Mouse (Mus musculus) spleen, postnatal 10 days (tissue): ENCODE results near the gene Fbxw5.

Experiments used
- DNase-seq, 2 experiments: peaks; one replicate each; pipeline ENCODE4 v3.0.0; 2021 to 2022; ENCODE audit warnings: low spot score in 2 of 2

The Fbxw5 gene

DNA sequence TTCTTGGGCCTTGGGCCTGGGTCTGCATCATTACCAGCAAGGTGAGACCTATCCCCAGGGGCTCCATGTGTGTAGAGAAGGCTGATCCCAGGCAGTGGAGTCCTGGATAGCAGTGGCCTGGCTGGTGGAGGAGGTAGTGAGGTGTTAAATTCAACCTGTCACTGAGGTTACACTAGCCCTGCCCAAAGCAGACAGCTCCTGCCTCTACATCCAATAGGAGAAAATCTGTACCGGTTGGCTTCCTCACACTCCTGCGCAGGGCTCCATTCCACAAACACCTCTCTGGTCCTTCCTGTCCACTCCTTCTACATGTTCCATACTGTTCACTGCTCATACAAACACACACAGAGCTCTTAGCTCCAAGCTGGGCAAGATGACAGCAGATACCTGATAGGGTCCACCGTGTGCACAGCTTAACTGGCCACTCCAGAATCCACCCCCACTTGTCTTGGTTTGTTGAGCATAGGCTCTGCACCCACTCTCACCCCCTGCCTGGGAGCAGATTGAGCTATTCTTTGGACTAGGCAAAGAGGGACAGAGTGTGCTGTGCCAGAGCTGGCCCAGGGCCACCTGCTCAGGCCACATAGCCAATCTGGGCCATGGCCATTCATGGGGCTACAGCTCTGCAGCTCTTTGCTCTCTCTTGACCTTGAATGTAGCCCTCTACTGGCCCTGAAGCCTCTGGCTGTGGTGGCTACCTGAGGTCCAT is 22.4 kb upstream of the Fbxw5 start:
- no peak for DNase-seq

DNA sequence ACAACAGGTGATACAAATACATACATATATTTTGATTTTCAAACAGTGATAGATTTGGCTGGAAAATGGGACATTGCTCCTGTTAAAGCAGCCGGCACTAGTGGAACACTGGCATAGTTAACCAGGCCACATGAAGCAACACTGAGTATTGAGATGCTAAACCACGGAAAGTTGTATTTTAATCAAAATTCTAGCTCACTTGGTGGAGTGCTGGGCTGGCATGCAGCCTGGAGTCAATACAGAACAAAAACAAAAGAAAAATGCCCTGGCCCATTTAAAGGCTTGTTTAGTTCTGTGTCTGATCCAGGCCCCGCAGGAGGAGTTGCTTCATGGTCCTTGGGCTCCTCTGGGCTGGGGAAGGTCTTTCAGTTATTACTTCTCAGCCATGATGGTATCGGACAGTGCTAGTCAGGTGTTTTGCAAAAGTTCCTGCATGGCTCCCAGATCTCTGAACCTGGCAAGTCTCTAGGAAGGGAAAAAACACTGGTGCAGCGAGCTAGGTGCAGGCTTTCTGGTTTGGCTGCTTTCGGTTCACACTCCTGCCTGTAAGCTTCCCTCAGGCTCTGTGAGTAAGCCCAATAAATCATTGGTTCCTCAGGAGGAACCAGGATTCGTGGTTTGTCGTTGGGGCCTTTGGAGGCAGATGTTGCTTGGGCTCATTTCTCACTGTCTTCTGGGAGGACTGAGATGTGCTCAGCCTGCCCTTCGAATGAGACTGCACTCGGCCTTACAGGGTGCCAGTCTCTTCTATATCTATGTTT is 20.8 kb upstream of the Fbxw5 start:
- DNase-seq, result no peak

DNA sequence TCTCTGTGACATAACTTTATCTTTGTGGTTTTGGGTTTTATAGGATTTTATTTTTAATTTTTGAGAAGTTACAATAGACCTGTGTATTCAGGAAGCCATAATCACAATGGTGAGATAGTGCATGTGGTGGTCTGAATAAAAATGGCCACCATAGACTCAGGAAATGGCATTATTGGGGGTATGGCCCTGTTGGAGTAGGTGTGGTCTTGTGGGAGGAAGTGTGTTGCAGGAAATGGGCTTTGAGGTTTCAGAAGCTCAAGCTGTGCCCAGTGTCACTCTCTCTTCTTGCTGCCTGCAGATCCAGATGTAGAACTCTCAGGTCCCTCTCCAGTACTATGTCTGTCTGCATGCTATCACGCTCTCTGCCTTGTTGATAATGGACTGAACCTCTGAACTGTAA is 20.0 kb upstream of the Fbxw5 start:
- DNase-seq, result no peak

DNA sequence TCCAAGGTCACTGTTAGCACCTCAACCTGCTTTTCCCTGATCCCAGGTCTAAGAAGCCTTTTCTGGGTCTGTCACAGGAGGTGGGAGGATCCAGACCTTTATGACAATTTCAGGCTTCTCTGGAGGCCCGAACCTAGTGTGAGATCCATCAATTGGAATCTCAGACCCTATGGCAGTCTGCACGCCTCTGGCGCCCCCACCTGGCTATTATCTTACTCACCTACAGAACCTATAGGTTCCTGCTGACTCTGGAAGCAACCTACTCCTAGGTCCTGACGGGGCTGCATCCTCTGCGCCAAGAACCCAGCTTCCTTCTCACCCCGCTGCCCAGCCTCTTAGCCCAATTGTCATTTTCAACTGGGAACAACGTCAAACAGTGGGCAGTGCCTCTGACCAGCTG is 17.6 kb upstream of the Fbxw5 start:
- DNase-seq, result peak in 1 of 2 experiments; percentile 75

DNA sequence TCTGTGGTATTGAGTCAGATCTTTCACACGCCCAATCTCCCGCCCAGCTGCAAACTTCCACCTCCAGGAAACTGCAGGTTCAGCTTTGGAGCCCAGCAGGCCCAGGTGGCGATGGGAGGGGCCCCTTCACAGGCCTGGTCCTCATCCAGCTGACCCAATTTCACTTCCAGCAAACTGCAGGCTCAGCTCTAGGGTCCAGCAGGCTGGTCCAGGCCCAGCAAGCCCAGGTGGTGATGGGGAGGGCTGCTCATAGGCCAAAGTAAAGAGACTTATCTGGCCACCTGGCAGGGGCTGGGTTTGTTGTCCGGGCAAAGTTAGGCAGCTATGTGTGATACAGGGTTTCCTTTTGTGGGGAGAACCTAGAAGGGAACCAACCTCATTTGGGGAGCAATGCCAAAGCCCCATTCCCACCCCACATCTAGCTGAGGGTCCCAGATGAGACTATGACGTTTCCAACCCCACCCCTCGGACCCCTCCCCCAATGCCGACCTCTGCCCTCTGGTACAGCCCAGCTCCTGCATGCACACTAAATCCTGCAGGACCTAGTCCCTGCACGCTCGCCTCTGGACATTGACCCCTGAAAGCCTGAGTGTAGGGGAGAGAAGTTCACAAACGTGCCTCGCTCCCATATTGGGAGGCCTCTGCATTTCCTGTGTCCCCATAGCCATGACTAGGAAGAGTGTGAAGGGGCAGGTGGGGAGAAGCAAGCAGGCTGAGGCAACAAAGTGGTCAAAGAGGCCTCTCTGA is 15.5 kb upstream of the Fbxw5 start:
- no peak for DNase-seq

DNA sequence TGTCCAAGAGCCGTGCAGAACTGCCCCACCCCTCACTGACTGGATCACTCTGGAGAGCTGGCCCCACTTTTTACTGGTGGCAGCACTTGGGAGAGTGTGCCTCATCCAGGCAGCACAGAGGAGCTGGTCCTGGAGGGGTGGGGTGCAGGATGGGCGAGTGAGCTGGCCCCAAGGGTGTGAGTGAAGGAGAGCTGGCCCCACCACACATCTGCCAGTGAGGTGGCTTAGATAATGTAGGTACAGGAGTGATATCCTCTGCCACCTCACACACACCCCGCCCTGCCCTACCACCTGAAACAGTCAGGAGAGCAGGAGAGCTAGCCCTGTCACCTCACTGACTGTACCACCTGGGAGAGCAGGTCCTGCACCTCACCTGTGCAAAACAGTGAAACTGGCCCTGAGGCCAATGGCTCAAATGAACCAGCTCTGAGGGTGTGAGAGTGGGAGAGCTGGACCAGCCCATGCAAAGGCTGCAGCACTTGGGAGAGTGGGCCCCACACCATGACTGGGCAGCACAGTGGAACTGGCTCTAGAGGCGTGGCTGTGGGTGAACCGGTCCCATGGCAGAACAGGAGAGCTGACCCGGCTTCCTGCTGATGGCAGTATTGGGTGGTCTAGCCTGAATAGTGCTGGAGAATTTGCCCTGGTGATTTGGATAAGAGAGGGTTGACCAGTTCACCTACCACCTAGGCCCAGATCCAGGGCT is 12.4 kb upstream of the Fbxw5 start:
- DNase-seq, result no peak

DNA sequence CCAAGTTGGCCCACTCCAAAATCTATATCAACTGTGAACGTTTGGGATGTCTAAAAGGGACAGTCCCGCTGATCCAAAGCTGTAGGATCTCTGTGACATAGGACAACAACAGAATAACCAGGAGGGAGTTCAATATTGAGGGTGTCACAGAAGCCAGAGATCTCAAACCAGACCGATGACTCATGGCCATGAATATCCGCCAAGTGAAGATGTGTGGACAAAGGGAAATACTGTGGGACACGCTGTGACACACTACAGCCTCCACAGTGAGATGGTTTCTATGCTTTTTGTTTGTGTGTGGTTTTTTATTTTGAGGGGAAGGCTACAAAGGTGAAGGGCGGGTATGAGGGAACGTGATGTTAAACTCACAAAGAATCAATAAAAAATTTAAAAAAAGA is 11.9 kb upstream of the Fbxw5 start:
- no peak for DNase-seq

DNA sequence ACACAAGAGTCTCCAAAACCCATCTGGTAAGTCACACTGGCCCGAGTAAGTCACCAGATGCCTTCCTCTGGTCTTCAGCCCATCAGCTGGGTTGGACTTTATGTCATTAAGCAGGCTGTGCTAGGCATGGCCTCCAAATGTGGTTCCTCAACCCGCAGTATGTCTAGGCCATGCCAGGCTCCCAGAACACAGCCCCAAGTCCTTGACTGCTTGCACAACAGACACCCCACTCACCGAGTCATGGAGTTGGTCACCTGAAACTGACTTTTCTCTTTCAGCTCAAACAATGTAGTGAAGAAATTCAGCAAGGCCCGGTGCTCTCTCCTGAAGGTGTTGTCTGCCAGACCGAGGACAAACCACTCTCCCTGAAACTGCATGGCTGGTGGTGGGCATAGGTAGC is 7.6 kb upstream of the Fbxw5 start:
- no peak for DNase-seq

DNA sequence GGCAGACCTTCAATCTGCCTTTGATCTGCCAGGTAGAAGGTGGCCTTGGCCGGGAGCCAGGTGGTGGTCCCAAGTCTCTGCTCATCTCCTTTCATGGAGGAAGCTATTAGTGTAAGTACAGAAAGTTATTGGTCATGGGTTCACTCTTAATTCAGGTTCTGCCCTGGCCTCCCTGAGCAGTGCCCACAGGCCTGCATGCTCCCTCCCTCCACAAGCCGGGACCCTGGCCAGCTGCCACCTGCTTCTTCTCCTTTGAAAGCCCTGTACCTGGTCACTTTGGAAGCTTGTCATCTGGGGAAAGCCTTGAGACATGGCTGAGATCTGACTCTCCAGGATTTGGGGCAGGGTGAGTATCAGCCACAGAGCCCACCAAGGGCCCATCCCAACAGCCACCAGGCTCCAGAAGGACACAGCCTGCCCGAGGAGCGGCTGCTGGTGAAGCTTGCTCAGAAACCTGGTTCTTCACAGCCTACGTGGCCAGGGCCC is 7.0 kb upstream of the Fbxw5 start, which contains the start of gene Lcn12:
Lcn12 (minus strand) TSS at position 436 of the 486 bp plus-strand sequence.
- no peak for DNase-seq

DNA sequence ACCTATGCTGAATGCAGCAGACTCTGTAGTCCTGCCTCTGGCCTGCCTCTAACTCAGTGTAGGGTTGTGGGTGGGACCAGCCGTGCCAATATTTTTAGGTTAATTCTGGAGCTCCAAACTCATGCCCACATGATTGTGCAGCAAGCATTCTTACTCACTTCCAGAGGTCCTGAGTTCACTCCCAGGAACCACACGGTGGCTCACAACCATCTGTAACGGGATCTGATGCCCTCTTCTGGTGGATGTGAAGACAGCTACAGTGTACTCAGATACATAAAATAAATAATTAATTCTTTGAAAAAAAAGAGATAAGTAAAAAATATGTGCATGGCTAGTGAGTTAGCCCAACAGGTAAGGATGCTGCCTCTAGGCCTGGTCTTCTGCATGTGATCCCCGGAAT is 4.1 kb upstream of the Fbxw5 start:
- DNase-seq, result no peak

DNA sequence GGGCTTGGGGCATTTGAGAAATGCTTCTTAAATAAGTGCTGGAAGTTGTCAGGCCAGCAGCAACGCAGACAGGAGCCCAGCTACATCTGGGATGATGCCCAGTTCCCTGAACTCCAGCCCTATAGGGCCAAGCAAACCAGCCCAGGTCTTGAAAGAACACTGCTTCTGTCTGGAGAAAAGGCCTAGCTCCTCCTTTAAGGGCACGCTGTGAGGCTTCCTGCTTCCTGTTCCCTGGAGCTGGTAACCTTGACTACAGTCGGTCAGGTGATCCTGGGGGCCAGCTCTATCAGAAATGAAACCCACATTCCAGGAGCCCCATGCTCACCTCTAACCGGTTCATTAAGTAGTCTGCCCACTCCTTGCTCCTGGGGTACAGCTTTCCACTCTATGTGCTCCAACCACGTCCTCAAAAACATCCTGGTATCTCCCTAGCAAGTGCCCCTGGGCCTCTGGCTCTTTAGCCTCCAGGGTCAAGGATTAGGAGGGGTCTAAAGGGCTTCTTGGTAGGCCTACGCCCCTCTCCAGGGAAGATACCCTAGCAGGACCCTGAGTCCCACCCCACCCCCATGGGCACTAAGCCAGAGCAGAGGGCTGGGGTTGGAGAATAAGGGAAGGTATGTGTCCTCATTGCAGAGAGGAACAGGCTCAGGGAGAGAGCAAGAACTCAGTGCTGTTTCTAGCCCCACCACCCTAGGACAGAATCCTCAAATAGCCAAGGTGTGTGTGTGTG is 2.5 kb upstream of the Fbxw5 start:
- DNase-seq, result no peak

DNA sequence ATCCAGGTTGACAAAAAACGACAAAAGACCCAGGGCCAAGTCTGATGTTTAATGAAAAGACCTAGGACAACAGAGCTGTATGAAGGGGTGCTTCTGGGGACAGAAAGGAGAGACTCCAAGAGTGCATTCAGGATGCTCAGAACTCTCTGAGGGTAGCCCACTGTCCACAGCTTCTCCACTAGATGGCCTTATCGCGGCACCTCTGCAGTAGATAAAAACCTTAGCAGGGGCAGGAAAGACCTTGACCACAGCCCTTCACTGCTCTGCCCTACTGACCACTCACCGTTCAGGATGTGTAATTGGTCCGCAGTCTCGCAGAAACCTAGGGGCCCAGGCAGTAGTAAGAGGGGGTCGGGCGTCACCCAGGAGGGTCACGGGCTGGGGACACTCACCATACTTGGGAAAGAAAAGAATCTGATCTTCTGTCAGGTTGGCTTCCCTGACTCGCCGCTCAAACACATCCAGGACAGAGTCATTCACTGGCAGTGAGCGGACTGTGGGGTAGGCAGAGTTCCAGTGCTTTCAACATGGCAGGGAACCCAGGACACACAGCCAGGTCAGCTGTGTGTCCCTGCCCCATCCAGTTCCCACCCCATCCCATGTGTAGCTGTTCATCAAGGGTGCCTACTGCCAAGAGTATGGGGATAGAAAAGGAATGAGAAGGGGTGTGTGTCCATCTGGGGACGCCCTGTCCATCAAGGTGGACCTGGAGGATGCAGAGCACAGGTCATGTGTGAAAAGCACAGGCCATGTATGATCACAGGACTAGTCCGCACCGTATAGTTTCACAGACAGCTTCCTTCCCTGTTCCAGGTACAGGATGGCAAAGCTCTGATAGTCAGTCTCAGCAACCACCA is 1.7 kb upstream of the Fbxw5 start:
- DNase-seq, result no peak

DNA sequence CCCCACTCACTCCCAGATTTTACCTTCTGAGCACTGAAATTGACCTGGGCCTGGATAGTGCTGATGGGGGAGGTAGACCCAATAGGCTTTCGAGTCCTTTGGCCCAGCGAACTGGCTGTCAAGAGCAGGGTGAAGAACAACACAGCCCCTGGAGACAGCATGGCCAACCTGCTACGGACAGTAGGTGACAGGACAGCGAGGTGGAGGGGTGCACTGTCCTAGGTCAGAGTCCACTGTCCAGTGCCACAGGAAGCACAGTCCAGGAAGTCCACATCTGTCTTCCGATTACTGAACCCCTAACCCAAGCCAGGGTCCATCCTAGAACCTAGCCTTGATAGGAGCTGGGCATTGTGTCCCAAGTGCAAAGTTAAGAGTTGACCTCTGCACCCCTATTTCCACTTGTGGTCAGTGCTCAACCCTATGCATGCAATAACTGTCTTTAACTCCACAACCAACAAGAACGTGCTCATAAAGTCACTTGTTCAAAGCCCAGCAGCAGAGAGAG is 427 bp upstream of the Fbxw5 start:
- DNase-seq, result no peak

DNA sequence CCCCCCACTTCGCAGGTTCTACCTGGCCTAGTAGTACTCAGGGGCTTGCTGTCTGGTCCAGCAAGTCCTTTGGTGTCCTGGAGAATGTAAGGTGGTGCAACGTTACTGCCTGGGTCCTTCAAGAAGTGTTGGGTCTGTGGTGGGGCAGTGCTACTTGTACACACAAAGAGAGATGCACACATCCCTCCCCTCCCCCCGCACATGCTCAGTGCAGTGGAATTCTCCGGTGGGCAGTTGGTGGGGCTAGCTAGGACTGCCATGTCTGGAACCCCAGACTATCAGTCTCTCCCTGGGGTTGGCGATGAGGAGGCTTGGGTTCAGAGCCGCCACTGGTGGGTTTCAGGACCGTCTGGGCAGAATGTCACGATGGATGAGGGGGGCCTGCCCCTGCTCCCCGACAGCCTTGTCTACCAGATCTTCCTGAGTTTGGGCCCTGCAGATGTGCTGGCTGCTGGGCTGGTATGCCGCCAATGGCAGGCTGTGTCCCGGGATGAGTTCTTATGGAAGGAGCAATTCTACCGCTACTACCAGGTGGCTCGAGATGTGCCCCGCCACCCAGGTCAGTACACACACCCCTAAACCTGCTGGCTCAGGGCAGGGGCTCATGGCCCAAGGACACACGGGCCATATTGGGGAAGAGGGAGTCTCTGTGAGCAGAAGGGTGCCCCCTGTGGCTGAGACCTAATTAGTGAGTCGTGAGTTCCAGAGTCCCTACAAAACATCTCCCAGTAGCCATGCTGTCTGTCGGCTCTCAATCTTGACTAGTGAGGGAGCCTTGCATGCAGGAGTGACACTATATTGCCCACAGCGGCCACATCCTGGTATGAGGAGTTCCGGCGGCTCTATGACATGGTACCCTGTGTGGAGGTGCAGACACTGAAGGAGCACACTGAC is 1.3 kb downstream of the Fbxw5 start, which contains the start of gene C8g:
C8g (minus strand) TSS at position 127 of the 894 bp plus-strand sequence.
- DNase-seq, result no peak

DNA sequence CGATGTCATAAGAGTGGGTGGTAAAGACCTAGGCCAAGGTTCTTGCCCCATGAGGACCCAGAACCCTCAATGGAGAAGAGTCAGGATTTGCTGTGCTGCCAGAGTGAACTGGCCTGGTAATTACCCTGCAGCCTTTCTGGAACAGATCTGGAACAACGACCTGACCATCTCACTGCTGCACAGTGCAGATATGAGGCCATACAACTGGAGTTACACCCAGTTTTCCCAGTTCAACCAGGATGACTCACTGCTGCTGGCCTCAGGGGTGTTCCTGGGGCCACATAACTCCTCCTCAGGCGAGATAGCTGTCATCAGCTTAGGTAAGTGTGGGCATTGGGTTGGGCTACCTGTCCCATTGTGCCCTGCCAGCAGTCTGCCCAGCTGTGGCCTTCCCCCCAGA is 2.2 kb downstream of the Fbxw5 start:
- DNase-seq, result no peak

DNA sequence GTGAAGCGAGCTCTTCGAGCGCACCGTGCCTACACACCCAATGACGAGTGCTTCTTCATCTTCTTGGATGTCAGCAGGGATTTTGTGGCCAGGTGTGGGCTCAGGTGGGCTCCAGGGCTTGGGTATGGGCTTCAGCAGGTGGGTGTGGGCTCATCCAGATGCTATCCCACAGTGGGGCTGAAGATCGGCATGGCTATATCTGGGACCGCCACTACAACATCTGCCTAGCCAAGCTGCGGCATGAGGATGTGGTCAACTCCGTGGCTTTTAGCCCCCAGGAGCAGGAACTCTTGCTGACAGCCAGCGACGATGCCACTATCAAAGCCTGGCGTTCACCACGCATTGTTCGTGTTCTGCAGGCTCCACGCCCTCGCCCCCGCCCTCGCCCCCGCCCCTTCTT is 4.0 kb downstream of the Fbxw5 start:
- no peak for DNase-seq

DNA sequence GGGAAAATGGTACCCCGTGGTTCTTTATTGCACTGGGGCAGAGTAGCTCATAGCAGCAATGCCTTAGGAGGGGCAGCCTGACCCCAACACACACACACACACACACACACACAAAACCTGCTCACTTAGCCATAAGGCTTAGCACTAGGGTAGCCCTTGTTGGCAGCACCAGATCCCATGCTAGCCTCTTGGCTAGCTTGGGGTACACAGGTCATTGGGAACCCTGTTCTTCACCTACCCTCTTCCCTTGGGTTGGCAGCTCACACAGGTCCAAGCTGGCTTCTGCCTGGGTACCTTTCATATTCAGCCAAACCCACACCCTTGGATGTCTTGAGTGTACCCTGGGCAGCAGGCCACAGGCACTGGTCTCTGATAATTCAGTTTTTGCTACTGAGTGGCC is 4.5 kb downstream of the Fbxw5 start:
- DNase-seq, result no peak

DNA sequence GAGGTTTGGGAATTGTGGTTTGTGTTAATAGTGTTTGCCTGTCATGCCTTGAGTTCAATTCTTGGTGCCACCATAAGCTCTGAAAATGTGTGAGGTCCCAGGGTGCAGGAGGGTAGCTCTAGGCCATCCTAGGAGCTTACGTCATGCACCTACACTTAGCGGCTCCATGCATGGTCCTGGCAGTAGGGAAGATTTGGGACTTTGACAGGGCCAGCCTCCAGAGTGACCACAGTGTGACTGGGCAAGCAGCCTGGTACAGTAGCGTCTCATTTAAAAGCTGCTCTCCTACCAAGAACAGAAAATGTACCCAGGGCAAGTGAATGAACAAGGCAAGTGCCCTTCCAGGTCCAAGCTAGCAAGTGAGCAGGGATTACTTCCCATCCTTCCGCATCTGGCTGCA is 5.3 kb downstream of the Fbxw5 start:
- DNase-seq, result no peak

DNA sequence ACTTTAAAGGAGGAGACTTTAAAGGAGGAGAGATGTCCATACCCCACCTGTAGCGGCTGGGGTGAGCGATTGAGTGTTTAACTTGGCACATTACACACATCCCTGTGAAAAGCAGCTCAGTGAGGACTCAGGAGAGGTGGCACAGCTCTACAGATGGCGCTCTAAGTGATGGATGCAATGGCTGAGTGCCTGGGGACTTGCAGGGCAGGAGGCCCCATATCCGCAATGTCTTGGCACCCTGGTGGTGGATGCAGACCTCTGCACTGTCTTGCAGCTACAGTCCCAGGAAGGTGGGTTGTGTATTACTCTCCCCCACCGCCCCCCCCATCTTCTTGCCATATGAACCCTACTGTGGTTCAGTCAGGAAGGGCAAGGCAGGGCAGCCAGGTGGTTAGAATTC is 6.4 kb downstream of the Fbxw5 start:
- peak in 1 of 2 experiments; percentile 40 for DNase-seq
